Mouse (Mus musculus) limb, embryonic 14.5 days (tissue): ENCODE data around the gene Tango6. TPM values are rescaled to one million over a fixed set of nuclear protein-coding genes. Genes with fewer than 3 reads are reported as not detected.
A peak's percentile ranks its signal among the peaks of the same experiment; 100 is the strongest.

Experiments used
- ATAC-seq: fragments of 200-750 bp; cut with Nextera tagmentation; 2 replicates; pipeline ENCODE4 v1.8.0; 2017; ENCODE audit warnings: low read depth, moderate number of reproducible peaks, moderate TSS enrichment; ENCODE audit not compliant: low FRiP score
- DNase-seq: peaks from one replicate; pipeline ENCODE4 v3.0.0-alpha.2; 2015; ENCODE audit warnings: low spot score
- H3K27ac ChIP-seq: fragments of 300-500 bp; sonication (generic); replicated peaks from 2 replicates; pipeline ENCODE4 v1.5.1; 2014; ENCODE audit warnings: low read depth, mild to moderate bottlenecking, low read length, moderate library complexity, mixed read lengths
- H3K27me3 ChIP-seq: fragments of 300-500 bp; sonication (generic); 2 replicates; pipeline ENCODE4 v1.6.1; 2014; ENCODE audit warnings: low read length, mixed read lengths; ENCODE audit not compliant: control insufficient read depth, insufficient read depth
- H3K36me3 ChIP-seq: fragments of 300-500 bp; sonication (generic); 2 replicates; pipeline ENCODE4 v1.6.1; 2014; ENCODE audit warnings: mild to moderate bottlenecking, low read length, moderate library complexity, mixed read lengths; ENCODE audit not compliant: control insufficient read depth, insufficient read depth
- H3K4me1 ChIP-seq: fragments of 300-500 bp; sonication (generic); 2 replicates; pipeline ENCODE4 v1.6.1; 2014; ENCODE audit warnings: antibody characterized with exemption, low read length, mixed read lengths; ENCODE audit not compliant: control insufficient read depth, insufficient read depth
- H3K4me2 ChIP-seq: fragments of 300-500 bp; sonication (generic); replicated peaks from 2 replicates; pipeline ENCODE4 v1.6.1; 2014; ENCODE audit warnings: low read depth, mild to moderate bottlenecking, low read length, moderate library complexity; ENCODE audit not compliant: severe bottlenecking
- H3K4me3 ChIP-seq: fragments of 300-500 bp; sonication (generic); replicated peaks from 2 replicates; pipeline ENCODE4 v1.5.1; 2014; ENCODE audit warnings: low read length
- H3K9ac ChIP-seq: fragments of 300-500 bp; sonication (generic); 2 replicates; pipeline ENCODE4 v1.6.1; 2014; ENCODE audit warnings: mild to moderate bottlenecking, low read depth, low read length, moderate library complexity; ENCODE audit not compliant: severe bottlenecking
- H3K9me3 ChIP-seq: fragments of 300-500 bp; sonication (generic); 2 replicates; pipeline ENCODE4 v1.6.1; 2016; ENCODE audit warnings: low read length; ENCODE audit not compliant: control insufficient read depth
- POLR2A ChIP-seq: fragments of 200-500 bp; IDR thresholded peaks from 2 replicates; pipeline ENCODE4 v1.8.0; 2012; ENCODE audit warnings: inconsistent platforms, mild to moderate bottlenecking, moderate library complexity, borderline replicate concordance; ENCODE audit not compliant: insufficient read depth, insufficient read length; ENCODE audit errors: extremely low read depth
- WGBS: fragments of 180-500 bp; shearing (Covaris S2); extraction: QIAGEN DNeasy Blood & Tissue Kit; methylation state at CpG from one replicate; pipeline ENCODE4 v1.1.7; 2014; 5-methylcytosine and 5-hydroxymethylcytosine counted together
- polyA plus RNA-seq, 2 experiments: library from polyadenylated mRNA; depleted of rRNA in 1 of 2; stranded (reverse) in 1 of 2; unstranded in 1 of 2; fragments of >200 nt; fragmentation: Nextera tagmentation in 1 of 2; extraction: Ambion mirVana in 1 of 2; gene quantifications; 2 replicates each; pipeline versions ENCODE4 v1.2.1 to v1.2.3; 2012 to 2014

Gene Tango6
- polyA plus RNA-seq, 2 experiments: 5.9 to 6.5 TPM

DNA sequence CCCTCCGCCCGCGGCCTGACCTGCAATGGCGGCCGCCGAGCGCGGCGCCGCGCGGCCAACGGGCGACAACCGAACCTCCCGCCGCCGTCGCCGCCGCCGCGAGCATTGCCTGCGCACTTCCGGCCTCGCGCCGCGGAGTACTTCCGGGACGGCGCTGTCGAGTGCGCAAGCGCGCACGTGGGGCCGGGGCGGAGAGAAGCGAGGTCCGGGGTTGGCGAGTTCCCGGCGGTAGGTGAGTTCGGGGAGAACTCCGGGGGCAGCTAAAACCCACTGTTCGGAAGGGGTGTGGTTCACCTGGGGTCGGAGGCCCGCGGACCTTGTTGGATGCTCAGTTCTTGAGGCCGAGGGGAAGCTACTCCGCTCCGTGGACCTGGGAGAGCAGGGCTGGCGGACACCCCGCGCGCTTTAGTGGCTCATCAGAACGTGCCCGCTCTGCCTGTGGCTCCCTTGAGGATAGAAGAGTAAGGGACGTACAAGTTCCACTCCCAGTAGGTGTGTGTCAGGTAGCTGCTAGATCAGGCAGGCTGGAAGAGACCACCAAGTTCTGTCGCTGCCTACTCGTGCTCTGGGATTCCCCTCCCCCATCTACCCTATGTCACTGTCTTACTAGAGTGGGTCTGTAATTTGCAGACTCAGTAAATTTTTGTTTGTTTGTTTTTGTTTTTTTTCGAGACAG, 210.8 kb downstream of the Tango6 start, which contains the start of gene Utp4:
Gene Utp4 (plus strand): TSS at position 156 of the 676 bp plus-strand sequence.
- Histone ChIP-seq H3K27me3 (no peaks in the 10 kb centered on the region), H3K27ac (peak within 1 kb of the TSS; percentile 95), H3K36me3 (peaks cover 41% of the 10 kb centered on the region), H3K4me3 (peak within 1 kb of the TSS; percentile 94), H3K9me3 (no peaks in the 10 kb centered on the region), H3K4me2 (peak within 1 kb of the TSS; percentile 80), H3K4me1 (peaks cover 12% of the 10 kb centered on the region), H3K9ac (peak within 1 kb of the TSS; percentile 97)
- WGBS: 0% methylated on average over 37 of the region's 63 CpGs
- peak; percentile 61; the same call in 1 of the 2 replicates for TF ChIP-seq POLR2A
- peak; percentile 69 for DNase-seq
- peak; percentile 92 for ATAC-seq

DNA sequence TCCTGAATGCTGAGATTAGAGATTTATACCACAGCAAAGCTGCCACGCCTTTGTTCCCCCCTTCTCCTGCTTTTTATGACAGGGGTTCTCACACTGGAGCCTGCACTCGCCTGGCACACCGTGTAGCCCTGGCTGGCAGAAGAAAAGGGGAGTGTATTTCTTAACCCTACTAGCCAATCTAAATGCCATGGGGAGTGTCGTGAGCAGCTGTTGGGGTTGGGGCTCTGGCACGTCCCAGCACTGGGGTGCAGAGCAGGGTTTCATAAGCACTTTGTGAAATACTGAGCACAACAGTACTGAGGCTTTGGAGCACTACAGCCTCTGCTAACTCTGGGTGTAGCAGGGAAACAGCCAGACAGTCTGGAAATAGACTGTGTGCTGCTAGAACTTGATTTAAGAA, 216.6 kb downstream of the Tango6 start:
- no peaks in the 10 kb centered on the region for H3K27me3 ChIP-seq
- DNase-seq: no peak
- no peak overlapping the region for H3K9ac ChIP-seq
- H3K4me2 ChIP-seq: no peak overlapping the region
- WGBS: 80% methylated on average over 5 of the region's 5 CpGs
- H3K27ac ChIP-seq: no peak overlapping the region
- TF ChIP-seq POLR2A: no peak
- H3K4me1 ChIP-seq: peaks cover under 1% of the 10 kb centered on the region; the same call in 1 of the 2 replicates
- H3K4me3 ChIP-seq: no peak overlapping the region
- peaks cover 90% of the 10 kb centered on the region for H3K36me3 ChIP-seq
- H3K9me3 ChIP-seq: no peaks in the 10 kb centered on the region
- no peak for ATAC-seq

Other genes with a start within 250 kb of the Tango6 start
- not detected in 2 replicates for gene 6030452D12Rik, start 182.5 kb upstream of the Tango6 start, polyA plus RNA-seq (2012; rRNA removed)
- gene 6030452D12Rik, start 182.5 kb upstream of the Tango6 start, polyA plus RNA-seq (2014; fragmentation: Nextera tagmentation; extraction: Ambion mirVana): not detected in 2 replicates
- 49.5 and 60.4 TPM in 2 replicates for gene Cdh3, start 172.2 kb upstream of the Tango6 start, polyA plus RNA-seq (2012; rRNA removed)
- gene Cdh3, start 172.2 kb upstream of the Tango6 start, polyA plus RNA-seq (2014; fragmentation: Nextera tagmentation; extraction: Ambion mirVana): 23.0 and 25.0 TPM in 2 replicates
- 27.8 and 43.1 TPM in 2 replicates for gene Gm10073, start 109.6 kb upstream of the Tango6 start, polyA plus RNA-seq (2012; rRNA removed)
- 11.1 and 15.2 TPM in 2 replicates for gene Gm10073, start 109.6 kb upstream of the Tango6 start, polyA plus RNA-seq (2014; fragmentation: Nextera tagmentation; extraction: Ambion mirVana)
- 21.7 and 25.2 TPM in 2 replicates for gene Cdh1, start 79.7 kb upstream of the Tango6 start, polyA plus RNA-seq (2012; rRNA removed)
- gene Cdh1, start 79.7 kb upstream of the Tango6 start, polyA plus RNA-seq (2014; fragmentation: Nextera tagmentation; extraction: Ambion mirVana): 56.1 and 58.6 TPM in 2 replicates
- 1.9 and 2.0 TPM in 2 replicates for gene Has3, start 187.2 kb downstream of the Tango6 start, polyA plus RNA-seq (2012; rRNA removed)
- 0.53 and 0.58 TPM in 2 replicates for gene Has3, start 187.2 kb downstream of the Tango6 start, polyA plus RNA-seq (2014; fragmentation: Nextera tagmentation; extraction: Ambion mirVana)
- 50.7 and 53.3 TPM in 2 replicates for gene Utp4, start 210.6 kb downstream of the Tango6 start, polyA plus RNA-seq (2012; rRNA removed)
- 61.9 and 64.0 TPM in 2 replicates for gene Utp4, start 210.6 kb downstream of the Tango6 start, polyA plus RNA-seq (2014; fragmentation: Nextera tagmentation; extraction: Ambion mirVana)